Mouse (Mus musculus): ENCODE measurements around the gene Ddx11. TPM values are rescaled to one million over a fixed set of nuclear protein-coding genes. Genes with fewer than 3 reads are reported as not detected.

Ddx11 gene
- total RNA-seq (2022) = 1 to 10 TPM in 3 of 4 experiments, under 1 TPM in 1; 0.89 to 2.5 (median 1.2) TPM

DNA sequence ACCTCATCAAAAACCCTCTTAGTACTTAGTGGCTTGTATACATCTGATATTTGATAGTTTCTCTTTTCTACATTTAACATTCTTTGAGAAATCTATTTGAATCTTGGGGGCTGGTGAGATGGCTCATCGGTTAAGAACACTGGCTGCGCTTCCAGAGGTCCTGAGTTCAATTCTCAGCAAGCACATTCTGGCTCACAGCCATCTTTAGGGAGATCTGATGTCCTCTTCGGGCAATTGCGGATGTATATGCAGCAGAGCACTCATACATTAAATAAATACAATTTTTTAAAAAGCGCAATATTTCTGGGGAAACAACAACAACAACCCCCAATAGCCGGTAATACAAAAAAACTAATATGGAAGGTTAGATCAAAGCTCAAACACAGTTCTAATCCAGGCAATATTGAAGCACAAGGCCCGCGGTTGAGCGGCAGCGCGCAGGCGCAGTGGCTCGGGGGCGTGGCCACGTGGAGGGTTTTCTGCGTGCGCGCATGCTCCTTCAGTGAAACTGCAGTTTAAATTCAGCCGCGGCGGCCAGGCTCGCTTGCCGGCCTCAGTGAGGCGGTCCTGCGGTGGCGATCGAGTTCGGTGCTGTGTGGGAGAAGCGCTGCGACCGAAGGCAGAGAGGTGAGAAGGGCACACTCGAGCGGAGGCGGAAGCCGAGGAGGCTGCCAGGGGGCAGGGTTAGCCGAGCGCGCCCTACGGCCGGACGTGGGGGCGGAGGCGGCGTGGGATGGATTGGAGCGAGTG, at the start of gene Ddx11:
Gene Ddx11 (plus strand): TSS at position 455 of the 750 bp plus-strand sequence.
- peak; percentile 78 to 93 for DNase-seq (ENCODE audit: low spot score in 2 of 2)

DNA sequence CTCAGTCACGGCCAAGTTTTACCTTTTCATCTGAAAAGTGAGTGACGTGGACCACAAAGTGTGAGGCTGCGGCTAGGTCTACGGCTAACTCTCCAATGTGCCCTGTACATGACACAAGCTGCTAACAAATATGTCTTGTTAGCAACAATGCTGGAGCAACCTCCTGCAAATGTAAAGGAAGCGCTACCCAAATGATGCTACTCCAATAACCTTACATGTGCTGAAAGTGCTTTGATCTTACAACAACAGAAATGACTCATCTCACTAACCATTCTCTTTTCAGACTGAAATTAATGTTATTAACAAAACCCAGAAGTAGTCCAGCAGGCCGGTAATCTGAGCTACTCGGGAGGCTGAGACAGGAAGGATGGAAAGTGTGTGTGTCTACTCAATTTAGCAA, 49.3 kb upstream of the Ddx11 start:
- no peak for DNase-seq (ENCODE audit: low spot score in 2 of 2)

DNA sequence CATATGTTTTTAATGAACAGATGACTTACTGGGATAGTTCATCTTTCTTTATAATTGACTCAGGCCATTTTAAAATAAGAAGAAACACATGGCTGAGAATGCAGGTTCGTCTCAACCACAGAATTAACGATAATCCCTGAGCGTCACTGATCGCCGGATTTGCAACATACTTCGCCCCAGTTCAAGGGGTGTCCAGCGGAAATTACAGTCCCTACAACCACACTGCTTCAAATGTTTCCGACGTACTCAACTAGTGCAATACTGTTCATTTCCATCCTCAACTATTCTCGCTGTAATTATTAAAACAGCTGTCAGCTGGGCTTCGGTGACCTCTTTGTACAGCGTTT, 47.5 kb upstream of the Ddx11 start:
- DNase-seq (ENCODE audit: low spot score in 2 of 2) = no peak

DNA sequence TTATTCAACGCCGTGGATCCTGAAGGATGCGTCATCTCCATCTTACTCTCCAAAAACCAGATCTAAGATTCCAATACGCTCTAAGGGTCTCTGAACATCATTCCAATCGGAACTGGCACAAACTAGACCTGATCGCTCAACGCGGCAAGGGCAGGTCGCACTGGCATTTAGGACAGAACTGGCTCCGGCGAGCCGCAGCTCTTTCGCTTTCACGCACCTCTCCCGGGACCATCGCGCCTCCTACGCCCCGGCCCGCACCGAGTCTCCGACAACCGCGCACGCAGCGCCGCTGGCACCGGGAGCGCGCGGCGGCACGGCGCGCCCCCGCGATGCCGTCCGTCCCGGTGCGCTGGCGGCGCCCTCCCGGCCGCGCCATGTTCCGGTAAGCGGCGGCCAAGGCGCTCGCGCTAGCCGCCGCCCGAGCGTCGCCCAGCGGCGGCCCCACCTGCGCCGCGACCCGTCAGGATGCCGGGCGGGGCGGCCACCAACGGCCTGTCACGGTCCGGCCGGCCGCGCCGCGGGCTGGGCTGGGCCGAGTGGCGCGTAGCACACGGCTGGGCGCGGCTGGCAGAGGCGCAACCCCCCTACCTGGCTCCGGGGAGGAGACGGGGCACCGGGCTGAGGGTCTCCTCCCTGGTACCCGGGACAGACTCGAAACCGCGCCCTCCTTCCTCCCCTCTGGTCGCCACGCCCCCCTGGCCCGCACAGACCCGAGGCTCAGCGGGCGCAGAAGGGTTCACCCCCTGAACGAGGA, 47.0 kb upstream of the Ddx11 start:
- DNase-seq (ENCODE audit: low spot score in 2 of 2) = peak; percentile 26 to 39

DNA sequence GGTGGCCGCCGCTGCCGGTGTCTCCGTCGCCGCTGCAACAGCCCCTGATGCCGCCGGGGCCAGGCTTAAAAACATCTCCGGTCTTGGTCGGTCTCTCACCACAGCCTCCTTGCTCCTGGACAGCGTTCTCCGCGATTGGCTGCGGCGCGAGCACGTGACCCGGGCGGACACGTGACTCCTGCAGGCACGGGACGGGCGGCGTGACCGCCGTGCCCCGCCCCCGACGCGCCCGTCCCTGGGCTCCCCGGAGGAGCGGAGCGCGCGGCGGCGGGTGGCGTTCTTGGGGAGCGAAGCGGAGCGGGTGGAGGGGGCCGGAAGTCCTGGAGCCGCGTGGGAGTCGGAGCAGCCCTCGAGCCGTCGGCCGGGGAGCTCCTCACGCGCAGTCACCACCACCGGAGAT, 46.4 kb upstream of the Ddx11 start, which contains the start of gene Ankrd12:
Gene Ankrd12 (minus strand): TSS at position 156 of the 400 bp plus-strand sequence.
- DNase-seq (ENCODE audit: low spot score in 2 of 2) = peak; percentile 95 to 97

DNA sequence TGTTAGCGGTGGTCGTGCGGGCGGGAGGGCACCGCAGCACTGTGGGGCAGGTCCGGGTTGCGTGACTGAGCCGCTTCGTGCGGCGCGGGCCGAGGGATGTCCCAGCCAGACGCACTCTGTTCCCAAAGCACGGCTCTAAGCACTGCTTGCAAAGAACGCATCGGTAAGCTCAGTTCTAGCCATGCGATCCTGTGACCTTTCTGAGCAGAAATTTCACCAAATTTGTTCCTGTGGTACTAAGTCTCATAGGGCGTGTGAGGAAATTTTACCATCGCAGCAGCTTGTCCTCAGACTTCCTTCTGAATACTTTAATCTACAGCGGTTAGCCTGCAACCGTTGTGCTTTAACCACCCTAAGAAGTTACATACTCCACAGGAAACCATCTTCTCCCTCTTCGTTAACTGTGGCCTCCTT, 45.9 kb upstream of the Ddx11 start:
- no peak for DNase-seq (ENCODE audit: low spot score in 2 of 2)

DNA sequence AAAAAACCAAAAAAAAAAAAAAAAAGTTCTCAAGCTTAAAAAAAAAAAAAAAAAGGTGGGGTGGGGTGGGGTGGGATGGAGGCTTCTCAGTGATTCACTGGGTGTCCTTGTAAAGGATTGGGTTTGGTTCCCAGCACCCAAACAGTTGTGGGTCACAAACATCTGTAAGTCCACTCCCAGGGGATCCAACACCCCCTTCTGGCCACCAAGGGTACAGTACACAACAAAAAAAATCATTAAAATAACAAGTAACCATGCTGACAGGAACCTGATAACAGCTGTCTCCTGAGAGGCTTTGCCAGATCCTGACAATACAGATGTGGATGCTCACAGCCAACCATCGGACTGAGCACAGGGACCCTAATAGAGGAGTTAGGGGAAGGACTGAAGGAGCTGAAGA, 38.8 kb upstream of the Ddx11 start:
- DNase-seq (ENCODE audit: low spot score in 2 of 2) = no peak

DNA sequence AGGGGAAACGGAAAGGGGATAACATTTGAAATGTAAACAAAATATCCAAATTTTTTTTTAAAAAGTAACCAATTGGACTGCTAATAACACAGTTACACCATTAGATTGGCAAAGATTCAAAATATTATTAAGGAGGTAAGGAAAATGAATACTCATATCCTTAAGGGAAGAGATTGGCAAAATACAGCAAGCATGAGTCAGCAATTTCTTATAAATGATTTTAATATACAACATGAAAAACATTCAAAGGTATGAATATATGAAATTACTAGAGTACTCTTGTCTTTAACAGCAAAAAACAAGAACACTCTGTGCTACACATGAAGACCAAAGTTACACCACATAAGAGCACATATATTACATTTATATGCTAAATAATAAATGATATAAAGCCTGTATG, 38.3 kb upstream of the Ddx11 start:
- no peak for DNase-seq (ENCODE audit: low spot score in 2 of 2)

DNA sequence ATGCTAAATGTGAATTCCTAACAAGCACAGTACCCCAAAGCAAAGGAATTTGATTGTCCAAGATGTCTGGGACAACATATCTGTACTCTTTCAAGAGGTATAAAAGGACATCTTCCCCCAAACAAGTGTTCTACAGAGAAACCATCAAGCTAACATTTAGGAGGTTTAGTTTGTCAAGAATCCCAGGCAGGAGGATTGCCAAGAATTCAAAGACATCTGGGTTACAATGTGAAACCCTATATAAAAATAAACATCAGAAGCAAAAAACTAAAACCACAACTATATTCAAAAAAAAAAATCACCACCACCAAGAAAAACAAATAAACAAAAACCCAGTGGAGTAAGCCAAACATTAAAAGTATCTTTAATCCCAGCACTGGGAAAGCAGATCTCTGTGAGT, 33.1 kb upstream of the Ddx11 start:
- no peak for DNase-seq (ENCODE audit: low spot score in 2 of 2)

DNA sequence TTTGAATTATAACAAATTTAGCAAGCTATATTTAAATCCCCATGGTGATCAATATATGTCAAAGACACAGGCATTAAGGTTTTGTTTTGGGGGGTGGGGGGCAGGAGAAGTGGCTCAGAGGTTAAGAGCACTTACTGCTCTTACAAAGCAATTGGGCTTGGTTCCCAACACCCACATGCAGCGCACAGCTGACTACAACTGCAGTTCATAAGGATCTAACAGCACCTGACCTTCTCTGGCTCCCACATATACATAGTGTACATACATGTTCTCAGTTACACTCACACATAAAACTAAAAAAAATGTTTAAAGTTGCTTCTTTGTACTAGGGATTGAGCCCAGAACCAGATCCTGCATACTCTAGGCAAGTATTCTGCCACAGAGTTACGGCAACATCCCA, 31.9 kb upstream of the Ddx11 start:
- no peak for DNase-seq (ENCODE audit: low spot score in 2 of 2)

DNA sequence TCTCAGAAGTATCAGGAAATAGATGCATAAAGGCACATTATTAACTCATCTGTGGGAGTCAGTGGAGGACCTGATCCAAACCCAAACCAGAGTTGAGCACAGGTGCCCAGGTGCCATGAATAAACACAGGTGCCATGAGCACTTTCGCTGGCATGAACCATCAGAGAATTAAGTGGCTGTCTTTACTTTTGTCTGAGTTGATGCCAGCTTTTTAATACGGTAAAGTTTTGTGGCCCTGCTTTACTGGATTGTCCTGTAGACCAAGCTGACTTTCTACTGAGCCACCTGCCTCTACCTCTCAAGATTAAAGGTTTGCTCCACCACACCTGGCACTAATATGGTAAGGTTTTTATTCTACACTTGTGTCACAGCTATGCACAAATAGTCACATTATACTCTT, 31.3 kb upstream of the Ddx11 start:
- no peak for DNase-seq (ENCODE audit: low spot score in 2 of 2)

DNA sequence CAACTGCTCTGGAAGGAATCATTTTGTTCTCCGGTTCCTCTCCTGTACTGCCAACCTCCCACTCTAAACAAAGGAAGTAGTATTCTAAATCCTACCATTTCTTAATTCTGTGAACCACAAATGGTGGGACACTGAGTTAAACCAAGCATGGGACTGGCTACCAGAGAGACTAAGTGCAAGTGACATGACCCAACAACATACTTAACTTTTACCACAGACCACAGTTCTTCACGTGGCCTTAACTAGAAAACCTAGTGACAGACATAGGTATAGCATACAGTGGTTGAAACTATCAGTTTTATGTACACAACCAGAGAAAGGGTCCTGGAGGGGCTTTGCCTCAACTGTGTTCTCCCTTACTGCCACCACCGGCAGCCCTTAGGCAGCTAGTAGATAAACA, 30.7 kb upstream of the Ddx11 start:
- DNase-seq (ENCODE audit: low spot score in 2 of 2) = no peak

DNA sequence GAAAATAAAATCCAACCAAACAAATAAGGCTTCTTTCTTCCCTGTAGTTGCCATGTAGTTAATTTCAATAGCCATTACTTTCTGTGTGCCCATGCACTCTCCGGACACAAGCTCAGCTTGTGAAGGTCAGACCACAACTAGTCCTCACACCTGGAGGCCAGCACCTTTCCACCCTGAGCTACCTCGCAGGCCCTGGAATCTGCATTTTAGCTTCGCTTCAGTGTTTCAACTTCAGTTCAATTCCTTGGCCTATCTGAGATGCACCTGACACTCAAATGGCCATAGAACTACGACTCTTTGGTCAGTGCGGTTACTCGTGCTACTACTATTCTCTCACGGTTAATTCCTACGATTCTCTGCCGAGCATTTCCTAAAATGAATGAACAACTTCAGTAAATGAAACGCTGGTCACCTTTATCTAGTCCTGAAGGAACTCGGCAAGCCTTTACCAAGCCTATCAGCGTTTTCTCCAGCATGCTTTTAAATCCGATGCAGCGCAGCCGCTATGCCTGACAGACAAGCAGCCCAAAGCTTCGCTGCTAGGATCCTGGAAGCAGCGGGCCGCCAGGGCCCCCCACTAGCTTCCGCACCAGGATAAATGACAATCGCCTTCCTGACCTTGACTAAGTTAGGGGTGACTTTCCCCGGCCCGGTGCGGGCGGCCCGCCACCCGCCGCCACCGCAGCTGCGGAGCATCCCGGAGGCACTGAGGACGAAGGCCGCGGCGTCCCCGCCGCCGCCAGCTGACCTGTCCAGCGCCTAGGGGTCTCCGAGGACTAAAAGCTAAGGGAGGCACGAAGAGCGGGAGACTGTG, 22.5 kb upstream of the Ddx11 start:
- DNase-seq (ENCODE audit: low spot score in 2 of 2) = no peak

DNA sequence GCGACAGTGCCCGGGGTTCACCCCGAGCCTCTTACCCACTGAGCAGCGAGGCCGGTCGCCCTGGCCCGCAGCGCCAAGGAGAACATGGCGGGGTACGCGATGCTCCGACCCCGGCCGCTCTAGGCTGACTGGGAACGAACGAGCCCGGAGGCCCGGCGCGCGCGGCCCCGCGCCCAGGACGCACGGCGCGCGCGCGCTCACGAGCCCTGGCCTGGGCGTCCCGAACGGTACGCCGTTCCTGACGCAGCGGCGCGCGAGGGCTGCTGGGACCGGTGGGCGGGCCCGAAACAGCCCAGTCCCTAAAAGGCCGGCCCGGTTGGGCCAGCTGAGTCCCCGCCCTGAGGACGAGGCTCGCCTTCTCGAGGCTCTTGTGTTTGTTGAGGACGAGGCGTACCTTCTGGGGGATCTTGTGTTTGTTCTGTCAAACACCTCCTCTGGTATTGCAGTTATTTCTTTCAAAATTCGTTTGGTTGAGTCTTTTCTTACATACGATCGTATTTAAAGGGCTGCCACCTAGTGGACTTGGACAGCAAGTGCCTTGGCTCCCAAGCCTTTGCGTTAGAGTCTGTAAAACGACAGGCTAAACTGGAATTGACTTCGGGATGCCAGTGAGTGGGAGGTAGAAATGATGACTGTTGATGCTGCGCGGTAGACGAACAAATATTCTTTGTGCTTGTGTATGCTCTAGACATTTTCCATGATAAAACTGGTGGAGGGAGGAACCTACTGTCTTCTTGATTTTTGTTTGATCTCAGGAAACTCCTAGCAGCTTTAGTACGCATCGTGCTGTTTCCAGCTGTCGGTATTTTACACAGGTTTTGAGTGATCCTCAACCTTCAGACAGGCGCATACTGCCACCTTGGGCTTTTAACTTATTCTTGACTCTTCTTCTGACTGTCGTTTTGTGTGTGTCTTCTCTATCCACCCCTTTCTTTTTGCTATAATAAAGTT, 21.7 kb upstream of the Ddx11 start, which contains the start of gene Ndufv2:
Gene Ndufv2 (minus strand): TSS at position 180 of the 951 bp plus-strand sequence.
- DNase-seq (ENCODE audit: low spot score in 2 of 2) = peak; percentile 78 to 91

DNA sequence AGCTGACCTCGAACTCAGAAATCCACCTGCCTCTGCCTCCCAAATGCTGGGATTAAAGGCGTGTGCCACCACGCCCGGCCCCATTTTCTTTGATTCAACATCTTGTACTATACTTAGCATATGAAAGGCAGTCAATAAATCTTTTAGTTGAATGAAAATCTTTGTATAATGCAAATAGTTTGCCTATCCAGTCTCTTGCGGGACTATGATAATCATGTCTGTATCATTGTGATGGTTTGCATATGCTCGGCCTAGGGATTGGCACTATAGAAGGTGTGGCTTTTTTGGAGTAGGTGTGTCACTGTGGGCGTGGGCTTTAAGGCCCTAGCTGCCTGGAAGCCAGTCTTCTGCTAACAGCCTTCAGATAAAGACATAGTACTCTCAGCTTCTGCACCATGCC, 19.2 kb upstream of the Ddx11 start:
- no peak for DNase-seq (ENCODE audit: low spot score in 2 of 2)

DNA sequence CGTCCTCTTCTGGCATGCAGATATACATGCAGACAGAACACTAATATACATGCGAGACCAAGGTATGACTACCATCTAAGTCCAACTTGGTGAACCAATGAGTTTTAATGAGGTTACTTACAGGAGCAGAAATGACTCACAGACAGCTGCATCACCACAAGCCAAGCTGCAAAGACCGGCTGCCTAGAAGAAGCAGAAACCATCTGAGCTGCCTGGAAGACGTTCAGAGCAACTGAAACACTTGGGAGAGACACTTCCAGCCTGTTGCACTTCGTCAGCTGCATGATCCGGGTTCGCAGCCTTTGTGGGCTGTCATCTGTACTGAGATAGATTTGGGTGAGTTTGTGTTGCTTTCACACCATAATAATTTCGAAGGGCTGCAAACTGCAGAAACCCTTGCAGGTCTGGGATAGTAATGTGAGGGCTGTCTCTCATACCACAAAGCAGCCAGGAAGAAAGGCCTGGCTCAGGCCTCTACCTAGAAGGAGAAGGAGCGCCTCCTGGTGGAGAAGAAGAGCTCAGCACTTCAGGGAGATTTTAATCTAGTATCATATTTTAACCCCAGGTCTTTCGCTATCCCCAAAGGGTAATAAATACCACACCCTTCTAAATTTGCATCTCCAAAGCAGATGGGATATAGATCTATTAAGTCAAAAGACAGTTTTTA, 16.6 kb upstream of the Ddx11 start:
- no peak for DNase-seq (ENCODE audit: low spot score in 2 of 2)

DNA sequence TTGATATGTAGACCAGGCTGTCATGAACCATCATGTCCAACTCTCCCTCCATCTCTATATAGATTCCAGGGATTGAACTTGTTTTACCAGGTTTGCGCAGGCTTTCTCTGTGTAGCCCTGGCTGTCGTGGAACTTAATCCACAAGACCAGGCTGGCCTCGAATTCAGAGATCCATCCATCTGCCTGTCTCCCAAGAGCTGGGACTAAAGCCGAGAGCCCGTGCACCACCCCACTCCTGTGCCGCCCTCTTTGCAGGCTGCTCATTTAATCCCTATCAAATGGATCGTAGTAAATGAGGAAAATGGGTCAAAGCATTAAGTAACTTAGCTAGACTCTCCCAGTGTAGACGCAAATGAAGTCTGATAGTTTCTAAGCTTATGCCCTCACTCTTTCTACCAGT, 15.9 kb upstream of the Ddx11 start:
- no peak for DNase-seq (ENCODE audit: low spot score in 2 of 2)

DNA sequence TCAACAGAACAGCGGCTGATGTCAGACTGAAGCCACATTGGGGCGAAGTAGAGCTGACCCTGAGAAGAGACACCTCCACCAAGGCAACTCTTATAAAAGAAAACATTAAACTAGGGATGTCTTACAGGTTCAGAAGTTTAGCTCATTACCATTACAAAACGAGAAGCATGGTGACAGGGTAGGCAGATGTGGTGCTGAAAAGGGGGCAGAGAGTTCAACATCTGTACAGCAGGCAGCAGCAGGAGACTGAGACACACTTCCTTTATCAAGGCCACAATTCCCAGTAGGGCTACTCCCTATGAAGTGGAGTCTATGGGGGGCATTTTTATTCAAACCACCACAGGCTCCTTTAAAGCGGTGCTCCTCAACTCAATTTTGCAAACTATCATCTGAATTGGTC, 15.1 kb upstream of the Ddx11 start:
- no peak for DNase-seq (ENCODE audit: low spot score in 2 of 2)

DNA sequence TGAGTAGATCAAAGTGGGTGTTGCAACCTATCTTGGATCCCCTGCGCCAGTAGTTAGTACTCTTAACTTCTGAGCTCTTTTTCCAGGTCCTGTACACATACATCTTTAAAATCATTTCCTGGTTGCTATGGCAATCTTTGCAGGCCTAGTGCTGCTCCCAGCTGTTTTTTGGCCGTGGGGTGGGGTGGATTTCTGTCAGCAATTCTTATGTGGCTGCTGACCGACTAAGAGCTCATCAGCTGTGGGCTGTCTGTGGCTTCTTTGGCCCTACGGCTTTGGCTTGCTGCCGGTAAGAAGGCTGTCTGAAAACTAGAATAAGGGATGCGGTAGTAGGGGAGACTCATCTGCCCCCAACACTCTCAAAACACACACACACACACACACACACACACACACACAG, 12.6 kb upstream of the Ddx11 start:
- no peak for DNase-seq (ENCODE audit: low spot score in 2 of 2)

DNA sequence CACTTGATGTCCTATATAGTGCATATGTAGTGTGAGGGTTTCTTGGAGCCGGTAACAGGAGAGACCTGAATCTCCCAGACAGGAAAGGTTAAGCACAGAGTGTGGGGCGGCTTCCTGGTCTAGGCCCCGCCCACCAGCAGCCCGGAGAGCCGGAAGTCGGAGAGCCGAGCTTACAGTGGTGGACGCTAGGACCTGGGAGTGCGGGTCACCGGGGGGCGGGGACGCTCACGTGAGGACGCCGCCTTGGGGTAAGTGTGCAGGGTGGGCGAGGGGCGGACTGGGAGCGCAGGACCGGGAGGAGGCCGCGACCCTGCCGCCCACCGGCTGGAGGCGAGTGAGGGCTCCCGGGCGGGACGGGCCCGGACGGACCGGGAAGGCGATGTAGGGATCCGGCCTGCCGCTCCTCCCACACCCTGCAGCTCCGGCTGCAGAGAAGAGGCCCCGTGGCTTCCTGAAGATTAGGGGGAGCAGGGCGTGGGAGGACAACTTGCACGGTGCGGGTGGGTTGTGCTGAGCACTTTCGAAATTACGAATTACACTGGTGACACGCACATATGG, 11.8 kb upstream of the Ddx11 start, which contains the start of gene Washc1:
Gene Washc1 (plus strand): TSS at position 144 of the 558 bp plus-strand sequence.
- DNase-seq (ENCODE audit: low spot score in 2 of 2) = peak; percentile 64 to 90
